Comparison of ENCODE assay signal across 14 mouse cellular contexts in the genomic region with DNA sequence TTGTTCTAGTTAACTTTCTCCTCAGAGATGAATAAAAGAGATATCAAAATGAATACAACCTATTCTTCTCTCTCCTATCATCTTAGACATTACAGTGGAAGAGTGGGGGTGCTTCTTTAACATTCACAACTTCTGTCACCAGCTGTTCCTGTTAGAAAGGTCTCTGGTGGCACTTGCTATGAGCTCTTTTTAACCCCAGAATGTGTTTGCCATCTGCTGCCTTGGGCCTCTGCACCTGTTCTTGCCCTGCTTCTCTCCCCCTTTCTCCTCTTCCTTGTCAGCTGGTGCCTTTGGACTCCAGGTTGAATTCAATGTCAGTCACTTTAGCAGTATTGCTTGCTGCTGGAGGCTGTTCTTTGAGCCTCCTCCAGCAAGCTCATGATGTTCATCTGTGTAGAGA.
DNase-seq lines count a peak whose midpoint lies in the region; ATAC-seq lines count a peak whose summit lies in the region.
"Had no signal": no experiment of that assay in that cellular context is flagged by ENCODE, and none has a peak within 500 bp of the region (broad histone marks: within the 10 kb centered on the region; RNA-seq: fewer than 3 reads in every experiment).

No protein-coding gene starts in this region.

- H3K9me3 ChIP-seq in hindbrain, embryonic 13.5 days: no peaks in the 10 kb centered on the region
- H3K9me3 ChIP-seq: limb, embryonic 15.5 days had no signal

- no peaks in the 10 kb centered on the region for H3K27me3 ChIP-seq in hindbrain, embryonic 13.5 days
- H3K27me3 ChIP-seq: limb, embryonic 15.5 days had no signal

- no peaks in the 10 kb centered on the region for H3K36me3 ChIP-seq in hindbrain, embryonic 13.5 days
- H3K36me3 ChIP-seq: limb, embryonic 15.5 days had no signal

- H3K27ac ChIP-seq in hindbrain, embryonic 13.5 days: no peak overlapping the region
- H3K27ac ChIP-seq: limb, embryonic 15.5 days had no signal

- no peaks in the 10 kb centered on the region for H3K4me1 ChIP-seq in hindbrain, embryonic 13.5 days (replicated peaks)
- H3K4me1 ChIP-seq: limb, embryonic 15.5 days had no signal

- no peak overlapping the region for H3K9ac ChIP-seq in hindbrain, embryonic 13.5 days
- H3K9ac ChIP-seq: limb, embryonic 15.5 days had no signal

- ATAC-seq in frontal cortex, adult (ENCODE audit: low TSS enrichment): peak; percentile 83
- peak; percentile 13; the same call in 1 of the 2 replicates for ATAC-seq in hindbrain, embryonic 13.5 days (ENCODE audit: low FRiP score)

- no peak overlapping the region for H3K4me3 ChIP-seq in hindbrain, embryonic 13.5 days
- H3K4me3 ChIP-seq: erythroblast, embryonic 14.5 days; limb, embryonic 15.5 days had no signal

- DNase-seq in frontal cortex, postnatal 36 days (ENCODE audit: low spot score in 2 of 2): no peak
- DNase-seq in retina, postnatal 1 day: peak; percentile 10
- DNase-seq in retina, embryonic 14.5 days (ENCODE audit: low spot score): no peak
- DNase-seq in thymus, postnatal 25 days: no peak
- DNase-seq in yolk sac, embryonic 10.5 days (ENCODE audit: low spot score): no peak
- DNase-seq: cerebellum, adult 18-20 months; kidney, adult 2 months; kidney, postnatal 36 days; lung, adult 18-20 months; lung, postnatal 4 days had no signal

- H3K4me2 ChIP-seq in hindbrain, embryonic 13.5 days: no peak overlapping the region
- H3K4me2 ChIP-seq: limb, embryonic 15.5 days had no signal
